Mouse (Mus musculus): ENCODE results near the gene Slc25a47. TPM values are rescaled to one million over a fixed set of nuclear protein-coding genes. Genes with fewer than 3 reads are reported as not detected.

Gene Slc25a47
- 10 to 100 TPM; 10.2 to 11.5 TPM for total RNA-seq (2021)
- long read RNA-seq, experiment 1, partial matches to known transcripts, result 0 of 2 reads
- long read RNA-seq, experiment 1, other reads (novel, unspliced or antisense), result 2 of 2 reads
- long read RNA-seq, experiment 2, partial matches to known transcripts, result 0 of 4 reads
- long read RNA-seq, experiment 2, other reads (novel, unspliced or antisense), result 4 of 4 reads

GRCm38 (mm10) chr12:108835840-108836409 lies at the start of gene Slc25a47, which contains the start of gene Slc25a29:
TSS of gene Slc25a47 (plus strand) at chr12:108836046.
TSS of gene Slc25a29 (minus strand) at chr12:108835883.
- DNase-seq (ENCODE audit: low spot score in 2 of 2), result peak; percentile 94 to 98

GRCm38 (mm10) chr12:108787329-108787728 lies 48.5 kb upstream of the Slc25a47 start:
- DNase-seq (ENCODE audit: low spot score in 2 of 2), result no peak

GRCm38 (mm10) chr12:108792152-108792545 lies 43.7 kb upstream of the Slc25a47 start:
- peak; percentile 75 to 83 for DNase-seq (ENCODE audit: low spot score in 2 of 2)

- peak; percentile 96 to 98 for DNase-seq (ENCODE audit: low spot score in 2 of 2)
These were observed 43.0 kb upstream of the Slc25a47 start, which contains the start of gene Yy1 for GRCm38 (mm10) chr12:108792546-108793452. TSS of gene Yy1 (plus strand) at chr12:108792973.

GRCm38 (mm10) chr12:108793453-108793941 lies 42.3 kb upstream of the Slc25a47 start:
- peak; percentile 27 to 36 for DNase-seq (ENCODE audit: low spot score in 2 of 2)

- peak; percentile 66 to 72 for DNase-seq (ENCODE audit: low spot score in 2 of 2)
These were observed 41.7 kb upstream of the Slc25a47 start for GRCm38 (mm10) chr12:108794078-108794711.

GRCm38 (mm10) chr12:108794979-108795537 lies 40.8 kb upstream of the Slc25a47 start:
- no peak for DNase-seq (ENCODE audit: low spot score in 2 of 2)

GRCm38 (mm10) chr12:108801613-108802012 lies 34.2 kb upstream of the Slc25a47 start:
- DNase-seq (ENCODE audit: low spot score in 2 of 2), result no peak

- DNase-seq (ENCODE audit: low spot score in 2 of 2), result no peak
These were observed 31.5 kb upstream of the Slc25a47 start for GRCm38 (mm10) chr12:108804388-108804787.

- DNase-seq (ENCODE audit: low spot score in 2 of 2), result no peak
These were observed 27.4 kb upstream of the Slc25a47 start for GRCm38 (mm10) chr12:108808465-108808864.

GRCm38 (mm10) chr12:108809771-108810170 lies 26.1 kb upstream of the Slc25a47 start:
- DNase-seq (ENCODE audit: low spot score in 2 of 2), result no peak

- no peak for DNase-seq (ENCODE audit: low spot score in 2 of 2)
These were observed 25.5 kb upstream of the Slc25a47 start for GRCm38 (mm10) chr12:108810309-108810708.

GRCm38 (mm10) chr12:108811133-108811532 lies 24.7 kb upstream of the Slc25a47 start:
- DNase-seq (ENCODE audit: low spot score in 2 of 2), result no peak

GRCm38 (mm10) chr12:108812463-108812862 lies 23.4 kb upstream of the Slc25a47 start:
- no peak for DNase-seq (ENCODE audit: low spot score in 2 of 2)

- no peak for DNase-seq (ENCODE audit: low spot score in 2 of 2)
These were observed 21.4 kb upstream of the Slc25a47 start for GRCm38 (mm10) chr12:108814470-108814869.

- no peak for DNase-seq (ENCODE audit: low spot score in 2 of 2)
These were observed 19.3 kb upstream of the Slc25a47 start for GRCm38 (mm10) chr12:108816569-108816968.

GRCm38 (mm10) chr12:108820461-108820860 lies 15.4 kb upstream of the Slc25a47 start:
- DNase-seq (ENCODE audit: low spot score in 2 of 2), result no peak

- no peak for DNase-seq (ENCODE audit: low spot score in 2 of 2)
These were observed 12.8 kb upstream of the Slc25a47 start for GRCm38 (mm10) chr12:108823036-108823435.

- no peak for DNase-seq (ENCODE audit: low spot score in 2 of 2)
These were observed 11.5 kb upstream of the Slc25a47 start for GRCm38 (mm10) chr12:108824225-108824874.

GRCm38 (mm10) chr12:108825561-108826224 lies 10.2 kb upstream of the Slc25a47 start:
- DNase-seq (ENCODE audit: low spot score in 2 of 2), result no peak

Measured in layer of hippocampus, postnatal 14 days (tissue).